Mouse (Mus musculus) forebrain, embryonic 14.5 days (tissue): ENCODE measurements around the gene Tfap2c. TPM values are rescaled to one million over a fixed set of nuclear protein-coding genes. Genes with fewer than 3 reads are reported as not detected.

ENCODE experiments used
- ATAC-seq: fragments of 200-750 bp; cut with Nextera tagmentation; 2 replicates; pipeline ENCODE4 v1.8.0; 2017; ENCODE audit warnings: mild to moderate bottlenecking, moderate library complexity
- DNase-seq: peaks from one replicate; pipeline ENCODE4 v3.0.0-alpha.2; 2015; ENCODE audit warnings: low spot score
- H3K27ac ChIP-seq: fragments of 300-500 bp; sonication (generic); 2 replicates; pipeline ENCODE4 v1.5.1; 2014; ENCODE audit warnings: low read depth, mild to moderate bottlenecking, control low read depth, low read length, moderate library complexity
- H3K27me3 ChIP-seq: fragments of 300-500 bp; sonication (generic); replicated peaks from 2 replicates; pipeline ENCODE4 v1.6.1; 2014; ENCODE audit warnings: low read length, control low read depth, mixed read lengths; ENCODE audit not compliant: control insufficient read depth, insufficient read depth
- H3K36me3 ChIP-seq: fragments of 300-500 bp; sonication (generic); 2 replicates; pipeline ENCODE4 v1.6.1; 2014; ENCODE audit warnings: low read length, control low read depth; ENCODE audit not compliant: control insufficient read depth, insufficient read depth
- H3K4me1 ChIP-seq: fragments of 300-500 bp; sonication (generic); 2 replicates; pipeline ENCODE4 v1.6.1; 2014; ENCODE audit warnings: antibody characterized with exemption, low read length, control low read depth; ENCODE audit not compliant: control insufficient read depth, insufficient read depth
- H3K4me2 ChIP-seq: fragments of 300-500 bp; sonication (generic); 2 replicates; pipeline ENCODE4 v1.6.1; 2014; ENCODE audit warnings: mild to moderate bottlenecking, control low read depth, low read length
- H3K4me3 ChIP-seq: fragments of 300-500 bp; sonication (generic); 2 replicates; pipeline ENCODE4 v1.5.1; 2014; ENCODE audit warnings: low read depth, low read length, control low read depth
- H3K9ac ChIP-seq: fragments of 300-500 bp; sonication (generic); 2 replicates; pipeline ENCODE4 v1.6.1; 2014; ENCODE audit warnings: mild to moderate bottlenecking, low read length, control low read depth, moderate library complexity
- H3K9me3 ChIP-seq: fragments of 300-500 bp; sonication (generic); replicated peaks from 2 replicates; pipeline ENCODE4 v1.6.1; 2016; ENCODE audit warnings: low read length, control low read depth, mixed read lengths; ENCODE audit not compliant: control insufficient read depth
- WGBS: fragments of 180-500 bp; shearing (Covaris S2); extraction: QIAGEN DNeasy Blood & Tissue Kit; methylation state at CpG from one replicate; pipeline ENCODE4 v1.1.7; 2014; 5-methylcytosine and 5-hydroxymethylcytosine counted together
- polyA plus RNA-seq: library from polyadenylated mRNA; unstranded; fragments of >200 nt; fragmentation: Nextera tagmentation; extraction: Ambion mirVana; gene quantifications from 2 replicates; pipeline ENCODE4 v1.2.1, GENCODE M21; 2014

Gene Tfap2c
- polyA plus RNA-seq, 1 experiment from 2014 or later = 21.8 TPM

DNA sequence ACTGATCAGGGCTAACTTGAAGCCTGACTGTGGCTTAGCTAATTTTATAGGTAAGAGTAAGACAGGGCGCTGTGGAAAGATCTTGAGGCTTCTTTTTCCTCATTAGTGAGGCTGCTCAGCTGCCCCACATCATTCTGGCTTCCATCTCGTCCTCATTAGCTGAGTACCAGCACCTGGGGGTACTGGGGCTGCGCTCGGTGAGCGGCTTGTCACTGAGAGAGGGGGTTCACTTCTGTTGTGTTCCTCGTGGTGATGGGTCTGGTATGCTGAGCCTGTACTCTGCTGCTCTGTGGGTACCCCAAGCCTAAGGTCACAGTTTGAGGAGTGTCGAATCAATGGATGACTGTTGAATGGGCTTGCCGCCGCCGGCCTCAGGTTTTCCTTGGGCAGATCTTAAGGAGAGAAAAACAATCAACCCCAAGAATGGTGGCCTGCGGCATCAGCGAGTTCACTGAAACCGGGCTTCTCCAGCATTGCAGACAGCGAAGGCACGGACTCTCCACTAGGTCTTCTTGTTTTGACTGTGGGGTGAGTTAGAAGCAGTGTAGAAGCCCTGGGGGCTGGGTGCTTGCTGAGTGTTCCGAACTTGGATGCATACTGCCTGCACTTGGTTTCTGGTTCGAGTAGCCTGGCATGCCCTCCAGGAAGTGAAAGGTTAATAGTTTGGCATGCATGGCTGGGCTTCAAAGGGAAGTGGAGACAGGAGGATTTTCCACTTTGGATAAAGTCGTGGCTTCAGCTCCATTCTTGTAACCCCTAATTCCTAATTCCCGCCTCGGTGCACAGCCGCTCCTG, 9.5 kb downstream of the Tfap2c start:
- peaks cover 16% of the 10 kb centered on the region for H3K27me3 ChIP-seq
- WGBS = 9% methylated on average over 21 of the region's 21 CpGs
- DNase-seq = peak; percentile 49

DNA sequence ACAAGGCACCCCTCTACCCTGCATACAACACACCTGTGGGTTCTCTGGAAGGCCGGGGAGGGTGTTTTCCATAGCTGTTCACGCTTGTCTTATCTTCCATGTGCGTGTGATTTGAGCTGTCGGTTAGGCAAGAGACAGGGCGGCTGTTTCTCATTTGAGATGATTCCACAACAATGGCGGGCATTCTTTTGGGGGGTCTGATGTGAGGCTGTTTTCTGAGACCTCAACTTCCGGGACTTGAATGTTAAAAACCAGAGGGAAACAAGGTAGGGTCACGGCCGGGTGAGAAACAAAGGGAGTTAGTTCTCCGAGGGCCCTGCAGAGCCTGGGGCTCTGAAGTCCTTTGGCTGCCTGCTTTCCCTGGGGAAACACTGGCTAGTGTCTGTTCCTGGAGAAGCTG, 11.6 kb downstream of the Tfap2c start:
- H3K27ac ChIP-seq = no peak overlapping the region
- no peak for ATAC-seq

More for the DNA sequence above, 9.5 kb downstream of the Tfap2c start:
- ATAC-seq = peak; percentile 40; the same call in 1 of the 2 replicates
- H3K9ac ChIP-seq = no peak overlapping the region
- H3K4me1 ChIP-seq = peaks cover 24% of the 10 kb centered on the region
- peak overlapping the region; percentile 30; the same call in 1 of the 2 replicates for H3K4me2 ChIP-seq
- no peaks in the 10 kb centered on the region for H3K9me3 ChIP-seq
- no peak overlapping the region for H3K27ac ChIP-seq
- no peak overlapping the region for H3K4me3 ChIP-seq
- H3K36me3 ChIP-seq = peaks cover 7% of the 10 kb centered on the region; the same call in 1 of the 2 replicates

DNA sequence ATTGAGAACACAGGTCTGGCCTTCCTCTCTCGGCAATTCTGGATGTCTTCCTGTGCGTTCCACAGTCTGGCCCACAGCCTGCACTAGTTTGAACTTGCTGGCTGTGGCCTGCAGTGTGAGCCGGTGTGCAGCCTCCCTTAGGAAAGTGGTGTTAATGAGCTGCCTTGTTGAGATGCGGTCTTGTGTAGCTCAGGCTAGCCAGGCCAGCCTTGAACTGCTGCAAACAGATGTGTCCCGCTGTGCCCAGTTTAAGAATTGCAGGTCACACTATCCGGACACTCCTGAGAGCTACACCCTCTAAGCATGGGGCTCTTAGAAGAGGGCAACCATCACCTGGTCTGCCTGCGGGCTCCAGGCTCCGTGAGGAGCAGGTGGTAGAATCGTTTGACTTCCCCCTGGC, 18.4 kb downstream of the Tfap2c start:
- Histone ChIP-seq H3K27ac (no peak overlapping the region), H3K9me3 (no peaks in the 10 kb centered on the region), H3K36me3 (no peaks in the 10 kb centered on the region), H3K4me2 (no peak overlapping the region), H3K27me3 (no peaks in the 10 kb centered on the region), H3K4me3 (no peak overlapping the region), H3K9ac (no peak overlapping the region), H3K4me1 (no peaks in the 10 kb centered on the region)
- WGBS = 90% methylated on average over 9 of the region's 9 CpGs
- ATAC-seq (no peak), DNase-seq (no peak)

More for the DNA sequence above, 11.6 kb downstream of the Tfap2c start:
- H3K9ac ChIP-seq = no peak overlapping the region
- H3K4me3 ChIP-seq = no peak overlapping the region
- WGBS = 27% methylated on average over 10 of the region's 10 CpGs
- no peaks in the 10 kb centered on the region for H3K9me3 ChIP-seq
- H3K4me2 ChIP-seq = no peak overlapping the region
- 0 out of 2 replicates have a peak, but pooled peaks cover 5% of the 10 kb centered on the region for H3K27me3 ChIP-seq
- peaks cover 18% of the 10 kb centered on the region for H3K4me1 ChIP-seq
- peaks cover 5% of the 10 kb centered on the region; the same call in 1 of the 2 replicates for H3K36me3 ChIP-seq
- DNase-seq = no peak

DNA sequence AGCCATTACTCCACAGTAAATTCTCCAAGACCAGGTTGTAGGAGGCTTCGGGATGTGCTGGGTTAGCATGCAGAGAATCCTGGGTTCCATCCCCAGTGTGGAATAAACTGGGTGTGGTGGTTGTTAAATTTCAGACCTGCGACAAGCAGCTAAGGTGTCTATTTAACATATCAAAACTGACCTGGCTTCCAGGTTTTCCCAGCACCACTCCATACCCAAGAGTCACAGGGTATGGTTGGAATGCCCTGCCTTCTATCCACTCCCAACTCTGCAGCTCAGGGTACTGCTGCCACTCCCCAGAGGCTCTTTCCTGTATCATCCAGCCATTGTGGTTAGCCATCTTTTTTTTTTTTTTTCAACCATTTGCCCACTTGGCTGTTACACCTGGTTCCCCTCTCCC, 19.1 kb downstream of the Tfap2c start:
- Histone ChIP-seq H3K4me1 (no peaks in the 10 kb centered on the region), H3K4me2 (no peak overlapping the region), H3K9ac (no peak overlapping the region), H3K4me3 (no peak overlapping the region), H3K9me3 (no peaks in the 10 kb centered on the region), H3K27me3 (no peaks in the 10 kb centered on the region), H3K36me3 (no peaks in the 10 kb centered on the region), H3K27ac (no peak overlapping the region)
- DNase-seq = no peak
- ATAC-seq = no peak
- 86% methylated on average over 2 of the region's 2 CpGs for WGBS

DNA sequence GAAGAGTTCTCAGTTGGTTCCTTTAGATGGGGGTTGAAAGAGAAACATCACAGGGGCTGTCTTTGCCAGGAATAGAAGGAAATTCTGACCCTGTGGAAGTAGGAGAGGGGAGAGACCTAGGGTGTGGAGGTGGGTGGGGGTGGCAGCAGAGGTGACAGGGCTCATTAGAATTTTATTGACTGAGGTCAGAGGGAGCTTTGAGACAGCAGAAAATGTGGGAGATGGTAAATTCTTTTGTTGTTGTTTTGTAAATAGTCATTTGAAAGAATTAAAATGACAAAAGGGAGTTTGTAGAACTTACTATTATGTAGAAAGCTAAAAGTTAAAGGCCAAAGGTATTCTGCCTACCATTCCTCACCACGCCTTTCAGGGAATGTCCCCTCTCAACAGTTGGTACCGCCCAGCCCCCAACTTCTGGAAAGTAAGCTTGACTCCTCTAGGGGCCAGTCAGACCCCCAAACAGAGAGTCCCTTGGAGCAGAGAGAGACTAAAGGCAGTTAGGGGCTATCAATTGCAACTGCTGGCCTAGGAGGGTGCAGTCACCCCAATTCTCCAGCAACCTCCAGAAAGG, 27.9 kb downstream of the Tfap2c start:
- Histone ChIP-seq H3K36me3 (no peaks in the 10 kb centered on the region), H3K9ac (no peak overlapping the region), H3K4me3 (no peak overlapping the region), H3K27ac (no peak overlapping the region), H3K27me3 (no peaks in the 10 kb centered on the region), H3K4me1 (peaks cover 18% of the 10 kb centered on the region), H3K4me2 (no peak overlapping the region), H3K9me3 (no peaks in the 10 kb centered on the region)
- DNase-seq = no peak
- no peak for ATAC-seq
- 69% methylated on average over 2 of the region's 2 CpGs for WGBS

DNA sequence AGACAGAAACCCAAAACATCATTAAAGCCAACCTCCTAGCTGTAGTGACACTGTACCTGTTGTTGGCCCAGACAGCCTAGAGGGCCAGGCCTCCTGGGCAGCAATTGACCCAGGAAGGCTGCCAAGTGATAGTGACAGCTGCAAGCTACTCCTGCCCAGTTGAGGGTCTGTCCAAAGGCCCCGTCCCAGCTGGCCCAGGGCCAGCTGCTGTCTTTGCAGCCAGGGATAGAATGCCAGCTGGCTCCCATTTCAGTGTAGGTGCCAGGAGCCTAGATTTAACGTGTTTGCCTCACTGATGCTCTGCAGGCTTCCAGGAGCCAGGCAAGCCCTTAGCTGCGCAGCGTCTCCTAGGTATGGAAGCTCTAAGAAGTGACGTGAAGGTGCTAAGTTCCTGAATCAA, 29.8 kb downstream of the Tfap2c start:
- no peaks in the 10 kb centered on the region for H3K9me3 ChIP-seq
- peak; percentile 82 for ATAC-seq
- no peak overlapping the region for H3K4me2 ChIP-seq
- no peak overlapping the region for H3K27ac ChIP-seq
- WGBS = 17% methylated on average over 5 of the region's 5 CpGs
- peaks cover 18% of the 10 kb centered on the region for H3K4me1 ChIP-seq
- H3K4me3 ChIP-seq = no peak overlapping the region
- DNase-seq = peak; percentile 87
- no peaks in the 10 kb centered on the region for H3K36me3 ChIP-seq
- no peak overlapping the region for H3K9ac ChIP-seq
- H3K27me3 ChIP-seq = no peaks in the 10 kb centered on the region

DNA sequence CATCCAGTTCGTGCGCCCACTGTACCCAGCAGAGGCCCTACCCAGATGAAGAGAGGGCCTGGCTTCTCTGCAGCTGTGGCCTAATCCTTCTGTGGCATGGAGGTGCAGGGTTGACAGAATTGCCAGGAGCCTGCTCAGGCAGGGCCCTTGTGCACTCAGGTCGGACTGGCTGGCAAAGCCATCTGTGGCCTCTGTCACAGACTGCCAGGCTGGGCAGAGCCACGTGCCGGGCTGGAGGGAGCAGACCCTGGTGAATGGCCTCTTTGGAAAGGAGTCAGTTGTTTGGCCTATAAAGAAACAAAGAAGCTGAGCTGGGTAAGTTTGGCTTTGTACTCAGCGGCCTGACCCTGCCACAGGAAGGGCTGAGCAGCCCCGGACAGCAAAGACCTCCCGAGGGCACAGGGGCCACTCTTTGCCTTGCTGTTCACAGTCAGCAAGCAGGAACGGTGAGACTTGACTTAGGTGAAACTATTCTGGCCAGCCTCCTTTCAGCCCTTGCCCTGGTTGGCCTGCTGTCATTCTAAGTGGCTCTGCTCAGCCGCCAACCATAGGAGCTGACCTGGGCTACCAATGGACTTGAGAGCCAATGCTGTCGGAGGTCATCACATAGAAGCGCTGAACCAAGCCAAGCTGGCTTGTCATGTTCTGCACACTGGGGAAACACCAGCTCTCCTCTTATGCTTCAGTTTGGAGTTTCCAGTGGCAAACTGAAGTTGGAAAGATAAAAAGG, 31.3 kb downstream of the Tfap2c start:
- no peak overlapping the region for H3K4me3 ChIP-seq
- H3K9me3 ChIP-seq = no peaks in the 10 kb centered on the region
- H3K4me2 ChIP-seq = no peak overlapping the region
- H3K27ac ChIP-seq = no peak overlapping the region
- 49% methylated on average over 12 of the region's 12 CpGs for WGBS
- H3K36me3 ChIP-seq = no peaks in the 10 kb centered on the region
- DNase-seq (no peak), ATAC-seq (0 out of 2 replicates have a peak, but pooled peaks have one; percentile 27)
- no peaks in the 10 kb centered on the region for H3K27me3 ChIP-seq
- no peak overlapping the region for H3K9ac ChIP-seq
- peaks cover 18% of the 10 kb centered on the region for H3K4me1 ChIP-seq

DNA sequence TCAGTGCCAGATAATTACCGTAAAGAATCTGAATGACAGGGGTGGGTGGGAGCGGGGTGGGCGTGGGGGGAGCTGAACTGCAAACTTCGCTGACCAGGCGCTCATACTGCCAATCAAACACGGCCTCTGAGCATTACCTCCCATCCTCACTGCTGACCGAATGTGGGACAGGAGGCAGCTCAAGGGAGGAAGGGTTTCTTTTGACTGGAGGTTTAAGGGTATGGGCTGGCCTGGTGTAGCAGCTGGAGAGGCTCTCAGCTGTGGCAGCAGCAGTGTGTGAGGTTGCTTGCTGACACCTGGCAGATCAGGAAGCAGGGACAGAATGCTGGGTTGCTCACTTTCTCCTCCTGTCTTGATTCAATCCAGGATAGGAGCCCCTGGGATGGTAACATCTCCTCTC, 33.9 kb downstream of the Tfap2c start:
- Histone ChIP-seq H3K9ac (no peak overlapping the region), H3K27ac (no peak overlapping the region), H3K36me3 (no peaks in the 10 kb centered on the region), H3K4me1 (peaks cover 18% of the 10 kb centered on the region), H3K9me3 (no peaks in the 10 kb centered on the region), H3K27me3 (no peaks in the 10 kb centered on the region), H3K4me3 (no peak overlapping the region), H3K4me2 (no peak overlapping the region)
- 26% methylated on average over 7 of the region's 7 CpGs for WGBS
- DNase-seq (no peak), ATAC-seq (no peak)
